Mouse (Mus musculus) small intestine, adult 2 months (tissue): ENCODE data around the gene Phyhipl.

ENCODE experiments used
- CTCF ChIP-seq: fragments of 200-500 bp; IDR thresholded peaks from 2 replicates; pipeline ENCODE4 v1.5.1; 2012; ENCODE audit warnings: low read depth, mild to moderate bottlenecking, control low read depth, inconsistent platforms, low read length, moderate library complexity, mixed read lengths; ENCODE audit not compliant: insufficient replicate concordance, insufficient read length; ENCODE audit errors: extremely low read depth
- POLR2A ChIP-seq: fragments of 200-500 bp; IDR thresholded peaks from 2 replicates; pipeline ENCODE4 v1.6.1; 2012; ENCODE audit warnings: low read depth, mild to moderate bottlenecking, control low read depth, inconsistent platforms, low read length, moderate library complexity

DNA sequence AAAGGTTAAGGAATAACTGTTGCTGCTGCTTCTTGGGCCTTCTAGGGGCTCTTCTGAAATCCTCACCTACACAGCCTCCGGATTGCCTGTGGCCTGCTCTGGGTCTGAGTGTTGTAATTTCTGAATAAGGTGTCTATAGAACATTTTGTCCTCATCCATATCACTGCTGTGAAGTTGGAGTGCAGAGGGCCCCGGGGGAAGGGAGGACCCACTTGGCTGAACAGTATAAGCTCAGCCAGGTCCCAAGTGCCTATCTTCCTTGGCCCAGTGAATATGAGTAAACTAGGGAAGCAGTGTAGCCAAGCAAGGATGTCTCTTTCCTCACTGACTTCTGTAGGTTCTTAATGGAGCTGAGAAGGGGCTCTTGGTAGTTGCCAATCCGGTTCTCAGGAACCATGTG is 103.2 kb downstream of the Phyhipl start:
- no peak for TF ChIP-seq CTCF
- TF ChIP-seq POLR2A, result no peak
